ENCODE assay signal across 8 mouse cellular contexts in genomic region chr2:144330352-144330959, GRCm38 (mm10). TPM values are rescaled to one million over a fixed set of nuclear protein-coding genes. Genes with fewer than 3 reads are reported as not detected.
DNase-seq lines count a peak whose midpoint lies in the region; ATAC-seq and TF ChIP-seq lines count a peak whose summit lies in the region.

No protein-coding gene starts in this region.

- no peak for TF ChIP-seq CTCF in heart, adult 2 months (IDR thresholded peaks at IDR 0.05)
- TF ChIP-seq CTCF in ES-Bruce4 (IDR thresholded peaks at IDR 0.05; ENCODE audit: low read depth, low read length), result no peak

- intact Hi-C loops in heart, adult 2 months (cut with DNase I), result no loop called here
- intact Hi-C loops in left cerebral cortex, postnatal 25 days (cut with DNase I), result loop anchor here (2.0 kb wide), 1 partner anchor 38 kb away; the partner anchor contains the start of genes Kat14 and Pet117

- TF ChIP-seq POLR2A in heart, adult 2 months (IDR thresholded peaks at IDR 0.05; ENCODE audit: insufficient read depth, low read depth, low read length), result no peak
- no peak for TF ChIP-seq POLR2A in ES-Bruce4 (IDR thresholded peaks at IDR 0.05; ENCODE audit: insufficient read depth, low read length)

- peak in 1 of 2 experiments; percentile 7 for DNase-seq in heart, adult 2 months
- no peak for DNase-seq in heart, adult 9 months (ENCODE audit: low spot score in 2 of 2)
- peak; percentile 60 for DNase-seq in forebrain, embryonic 11.5 days (ENCODE audit: low spot score)
- peak; percentile 13 to 28 for DNase-seq in kidney, postnatal 36 days
- peak; percentile 35 for DNase-seq in midbrain, embryonic 14.5 days
- DNase-seq in T-cell, adult 2 months (ENCODE audit: low spot score), result no peak
- DNase-seq in left cerebral cortex, postnatal 25 days (ENCODE audit: low spot score in 2 of 2), result no peak

- peaks cover 27% of the 10 kb centered on the region for H3K27me3 ChIP-seq in heart, adult 2 months (ENCODE audit: control insufficient read depth, insufficient read depth, low read length)
- 0 out of 2 replicates have a peak, but pooled peaks cover 2% of the 10 kb centered on the region for H3K27me3 ChIP-seq in ES-Bruce4 (ENCODE audit: control insufficient read depth, insufficient read depth, low read length, poor library complexity, severe bottlenecking)
- peaks cover 55% of the 10 kb centered on the region for H3K27me3 ChIP-seq in forebrain, embryonic 11.5 days (ENCODE audit: control insufficient read depth, insufficient read depth, low read length)
- H3K27me3 ChIP-seq in midbrain, embryonic 14.5 days (ENCODE audit: control insufficient read depth, insufficient read depth, low read length), result peaks cover 53% of the 10 kb centered on the region

- H3K27ac ChIP-seq in heart, adult 2 months, result no peak overlapping the region
- no peak overlapping the region for H3K27ac ChIP-seq in ES-Bruce4 (ENCODE audit: insufficient read depth, low read length)
- no peak overlapping the region for H3K27ac ChIP-seq in forebrain, embryonic 11.5 days (ENCODE audit: low read depth, low read length)
- no peak overlapping the region for H3K27ac ChIP-seq in midbrain, embryonic 14.5 days (replicated peaks; ENCODE audit: low read depth, low read length)

- peak overlapping the region; percentile 21; the same call in 1 of the 2 replicates for H3K9ac ChIP-seq in heart, adult 2 months (ENCODE audit: low read depth, low read length)
- H3K9ac ChIP-seq in ES-Bruce4 (ENCODE audit: low read depth, poor library complexity, severe bottlenecking), result peak overlapping the region; percentile 58
- H3K9ac ChIP-seq in forebrain, embryonic 11.5 days (ENCODE audit: low read length), result no peak overlapping the region
- peak overlapping the region; percentile 49 for H3K9ac ChIP-seq in midbrain, embryonic 14.5 days (replicated peaks; ENCODE audit: low read length)

- H3K9me3 ChIP-seq in ES-Bruce4 (replicated peaks; ENCODE audit: control insufficient read depth, insufficient read depth, low read length, poor library complexity, severe bottlenecking), result no peaks in the 10 kb centered on the region
- no peaks in the 10 kb centered on the region for H3K9me3 ChIP-seq in forebrain, embryonic 11.5 days (ENCODE audit: control insufficient read depth, low read length)
- no peaks in the 10 kb centered on the region for H3K9me3 ChIP-seq in midbrain, embryonic 14.5 days (ENCODE audit: control insufficient read depth, low read length)

- peak overlapping the region; percentile 71 for H3K4me2 ChIP-seq in forebrain, embryonic 11.5 days (ENCODE audit: low read depth, low read length, severe bottlenecking)
- H3K4me2 ChIP-seq in midbrain, embryonic 14.5 days (ENCODE audit: low read length), result peak overlapping the region; percentile 86

- no peak for TF ChIP-seq EP300 in heart, adult 2 months (IDR thresholded peaks at IDR 0.05; ENCODE audit: insufficient read depth, low read depth, low read length)
- no peak for TF ChIP-seq EP300 in ES-Bruce4 (IDR thresholded peaks at IDR 0.05; ENCODE audit: insufficient read depth, low read depth, low read length)

- ATAC-seq in forebrain, embryonic 11.5 days (replicated peaks; ENCODE audit: low FRiP score), result peak; percentile 10; the same call in 1 of the 2 replicates
- no peak for ATAC-seq in midbrain, embryonic 14.5 days (ENCODE audit: low FRiP score, low TSS enrichment)

- no peaks in the 10 kb centered on the region for H3K4me1 ChIP-seq in heart, adult 2 months (ENCODE audit: control insufficient read depth, insufficient read depth, low read length)
- peaks cover 5% of the 10 kb centered on the region for H3K4me1 ChIP-seq in ES-Bruce4 (ENCODE audit: control insufficient read depth, insufficient read depth, low read length)
- peaks cover 18% of the 10 kb centered on the region; the same call in 1 of the 2 replicates for H3K4me1 ChIP-seq in forebrain, embryonic 11.5 days (replicated peaks; ENCODE audit: control insufficient read depth, insufficient read depth, low read length)
- peaks cover 22% of the 10 kb centered on the region for H3K4me1 ChIP-seq in midbrain, embryonic 14.5 days (ENCODE audit: control insufficient read depth, insufficient read depth, low read length)

- 2% methylated on average over 41 of the region's 41 CpGs for WGBS in heart, adult 2 months
- WGBS in forebrain, embryonic 11.5 days, result 1% methylated on average over 41 of the region's 41 CpGs
- under 1% methylated on average over 41 of the region's 41 CpGs for WGBS in midbrain, embryonic 14.5 days

- peak overlapping the region; percentile 42 for H3K4me3 ChIP-seq in heart, adult 2 months
- peak overlapping the region; percentile 67 for H3K4me3 ChIP-seq in ES-Bruce4 (ENCODE audit: low read depth, low read length)
- H3K4me3 ChIP-seq in forebrain, embryonic 11.5 days (ENCODE audit: low read depth, low read length), result peak overlapping the region; percentile 38
- H3K4me3 ChIP-seq in midbrain, embryonic 14.5 days (replicated peaks; ENCODE audit: low read depth, low read length), result peak overlapping the region; percentile 44

- no peaks in the 10 kb centered on the region for H3K79me2 ChIP-seq in heart, adult 2 months (replicated peaks; ENCODE audit: control insufficient read depth, insufficient read depth, low read length)

- no peaks in the 10 kb centered on the region for H3K36me3 ChIP-seq in heart, adult 2 months (ENCODE audit: control insufficient read depth, insufficient read depth, low read length)
- H3K36me3 ChIP-seq in ES-Bruce4 (ENCODE audit: control insufficient read depth, insufficient read depth, low read length, poor library complexity, severe bottlenecking), result no peaks in the 10 kb centered on the region
- H3K36me3 ChIP-seq in forebrain, embryonic 11.5 days (ENCODE audit: control insufficient read depth, insufficient read depth, low read length), result no peaks in the 10 kb centered on the region
- H3K36me3 ChIP-seq in midbrain, embryonic 14.5 days (ENCODE audit: control insufficient read depth, insufficient read depth, low read length), result no peaks in the 10 kb centered on the region

RNA-seq across cellular contexts. Expression of gene Ovol2, which starts 1.5 kb away (rescaled TPM):
- total RNA-seq in heart, adult 2 months (2021), result not detected
- 0.14 TPM in 1 of 2 replicates, not detected in the other for polyA plus RNA-seq in heart, adult 2 months (2012; rRNA removed)
- 10.6 and 11.1 TPM in 2 replicates for polyA plus RNA-seq in ES-Bruce4 (2011; ENCODE audit: insufficient read depth, insufficient read length, low read depth, missing spikeins)
- polyA plus RNA-seq in forebrain, embryonic 11.5 days (2014; fragmentation: Nextera tagmentation; extraction: Ambion mirVana), result 0.24 TPM in 1 of 2 replicates, not detected in the other
- not detected in 2 replicates for polyA plus RNA-seq in midbrain, embryonic 14.5 days (2014; fragmentation: Nextera tagmentation; extraction: Ambion mirVana)
- total RNA-seq in left cerebral cortex, postnatal 25 days (2021), result 1 to 10 TPM; 6.8 to 8.6 TPM

RNA-seq across cellular contexts. Expression of gene Kat14, which starts 38.3 kb away (rescaled TPM):
- 10 to 100 TPM; 23.7 to 26.8 TPM for total RNA-seq in heart, adult 2 months (2021)
- polyA plus RNA-seq in heart, adult 2 months (2012; rRNA removed), result 22.2 and 26.1 TPM in 2 replicates
- polyA plus RNA-seq in ES-Bruce4 (2011; ENCODE audit: insufficient read depth, insufficient read length, low read depth, missing spikeins), result 40.4 and 42.9 TPM in 2 replicates
- 39.9 and 44.9 TPM in 2 replicates for polyA plus RNA-seq in forebrain, embryonic 11.5 days (2014; fragmentation: Nextera tagmentation; extraction: Ambion mirVana)
- polyA plus RNA-seq in midbrain, embryonic 14.5 days (2014; fragmentation: Nextera tagmentation; extraction: Ambion mirVana), result 24.0 and 25.5 TPM in 2 replicates
- total RNA-seq in left cerebral cortex, postnatal 25 days (2021), result 10 to 100 TPM; 32.2 to 36.0 TPM

RNA-seq across cellular contexts. Expression of gene Pet117, which starts 38.3 kb away (rescaled TPM):
- total RNA-seq in heart, adult 2 months (2021), result 1 to 10 TPM; 8.9 to 9.1 TPM
- not detected in 2 replicates for polyA plus RNA-seq in heart, adult 2 months (2012; rRNA removed)
- 8.6 and 9.1 TPM in 2 replicates for polyA plus RNA-seq in ES-Bruce4 (2011; ENCODE audit: insufficient read depth, insufficient read length, low read depth, missing spikeins)
- polyA plus RNA-seq in forebrain, embryonic 11.5 days (2014; fragmentation: Nextera tagmentation; extraction: Ambion mirVana), result 4.7 TPM in 1 of 2 replicates, not detected in the other
- 3.1 TPM in 1 of 2 replicates, not detected in the other for polyA plus RNA-seq in midbrain, embryonic 14.5 days (2014; fragmentation: Nextera tagmentation; extraction: Ambion mirVana)
- 1 to 10 TPM; 7.4 to 9.1 TPM for total RNA-seq in left cerebral cortex, postnatal 25 days (2021)

RNA-seq across cellular contexts. Expression of gene Snx5, which starts 59.8 kb away (rescaled TPM):
- 10 to 100 TPM; 51.5 to 55.3 TPM for total RNA-seq in heart, adult 2 months (2021)
- 22.2 and 39.7 TPM in 2 replicates for polyA plus RNA-seq in heart, adult 2 months (2012; rRNA removed)
- polyA plus RNA-seq in ES-Bruce4 (2011; ENCODE audit: insufficient read depth, insufficient read length, low read depth, missing spikeins), result 499 and 538 TPM in 2 replicates
- polyA plus RNA-seq in forebrain, embryonic 11.5 days (2014; fragmentation: Nextera tagmentation; extraction: Ambion mirVana), result 117 and 129 TPM in 2 replicates
- polyA plus RNA-seq in midbrain, embryonic 14.5 days (2014; fragmentation: Nextera tagmentation; extraction: Ambion mirVana), result 55.6 and 69.3 TPM in 2 replicates
- 10 to 100 TPM; 77.5 to 81.3 TPM for total RNA-seq in left cerebral cortex, postnatal 25 days (2021)

RNA-seq across cellular contexts. Expression of gene Mgme1, which starts 60.0 kb away (rescaled TPM):
- total RNA-seq in heart, adult 2 months (2021), result 10 to 100 TPM; 16.4 to 17.5 TPM
- polyA plus RNA-seq in heart, adult 2 months (2012; rRNA removed), result 7.3 and 11.9 TPM in 2 replicates
- 34.3 and 35.8 TPM in 2 replicates for polyA plus RNA-seq in ES-Bruce4 (2011; ENCODE audit: insufficient read depth, insufficient read length, low read depth, missing spikeins)
- polyA plus RNA-seq in forebrain, embryonic 11.5 days (2014; fragmentation: Nextera tagmentation; extraction: Ambion mirVana), result 19.1 and 19.9 TPM in 2 replicates
- 7.6 and 11.1 TPM in 2 replicates for polyA plus RNA-seq in midbrain, embryonic 14.5 days (2014; fragmentation: Nextera tagmentation; extraction: Ambion mirVana)
- 1 to 10 TPM; 5.2 to 5.7 TPM for total RNA-seq in left cerebral cortex, postnatal 25 days (2021)

Comparison
In these comparisons a context has a peak if more than half of its experiments do, and no peak if none do; other contexts are left out.
1. DNase-seq: peak in forebrain, embryonic 11.5 days (single experiment), kidney, postnatal 36 days (2 of 2) and midbrain, embryonic 14.5 days (single experiment); none in heart, adult 9 months (0 of 2), T-cell, adult 2 months (single experiment) and left cerebral cortex, postnatal 25 days (0 of 2).
2. Peak in every context shown above with its lines, with median percentiles within 50 percentile points of each other: H3K4me3 ChIP-seq.